Mouse (Mus musculus) lung, embryonic 16.5 days (tissue): ENCODE data around the gene Cdh5. TPM values are rescaled to one million over a fixed set of nuclear protein-coding genes. Genes with fewer than 3 reads are reported as not detected.

ENCODE experiments used
- polyA plus RNA-seq: library from polyadenylated mRNA; unstranded; fragments of >200 nt; fragmentation: Nextera tagmentation; extraction: Ambion mirVana; gene quantifications from 2 replicates; pipeline ENCODE4 v1.2.1, GENCODE M21; 2015

Gene Cdh5
- polyA plus RNA-seq, 1 experiment from 2014 or later = 84.0 TPM

Other genes starting within 250 kb of the Cdh5 start
- gene Bean1, start 68.8 kb downstream of the Cdh5 start, polyA plus RNA-seq = 0.57 and 0.62 TPM in 2 replicates
- 15.2 and 15.9 TPM in 2 replicates for gene Tk2, start 146.9 kb downstream of the Cdh5 start, polyA plus RNA-seq
- gene Cklf, start 149.2 kb downstream of the Cdh5 start, polyA plus RNA-seq = 41.4 and 42.1 TPM in 2 replicates
- gene Cmtm2a, start 191.6 kb downstream of the Cdh5 start, polyA plus RNA-seq = not detected in 2 replicates
- not detected in 2 replicates for gene Gm45711, start 208.5 kb downstream of the Cdh5 start, polyA plus RNA-seq
- gene Cmtm1, start 208.5 kb downstream of the Cdh5 start, polyA plus RNA-seq = not detected in 2 replicates
- not detected in 2 replicates for gene Gm11020, start 219.9 kb downstream of the Cdh5 start, polyA plus RNA-seq
- gene Cmtm2b, start 220.6 kb downstream of the Cdh5 start, polyA plus RNA-seq = not detected in 2 replicates
- gene Cmtm3, start 237.8 kb downstream of the Cdh5 start, polyA plus RNA-seq = 133 and 142 TPM in 2 replicates